ENCODE assay signal across 8 mouse cellular contexts in genomic region chr17:25109578-25109977, GRCm38 (mm10). TPM values are rescaled to one million over a fixed set of nuclear protein-coding genes. Genes with fewer than 3 reads are reported as not detected.
DNase-seq lines count a peak whose midpoint lies in the region; ATAC-seq and TF ChIP-seq lines count a peak whose summit lies in the region.

No protein-coding gene starts in this region.

- H3K9me3 ChIP-seq in midbrain, embryonic 14.5 days (ENCODE audit: control insufficient read depth, low read length) = no peaks in the 10 kb centered on the region
- H3K9me3 ChIP-seq in midbrain, embryonic 13.5 days = no peaks in the 10 kb centered on the region
- H3K9me3 ChIP-seq in kidney, postnatal 0 days (replicated peaks; ENCODE audit: low read length) = no peaks in the 10 kb centered on the region

- peaks cover 57% of the 10 kb centered on the region for H3K36me3 ChIP-seq in midbrain, embryonic 14.5 days (ENCODE audit: control insufficient read depth, insufficient read depth, low read length)
- H3K36me3 ChIP-seq in midbrain, embryonic 13.5 days = peaks cover 88% of the 10 kb centered on the region
- H3K36me3 ChIP-seq in kidney, postnatal 0 days (ENCODE audit: insufficient read depth, low read length) = peaks cover 26% of the 10 kb centered on the region; the same call in 1 of the 2 replicates

- peak; percentile 78 for TF ChIP-seq CTCF in kidney, postnatal 0 days (IDR thresholded peaks at IDR 0.05; ENCODE audit: low read depth)

- no peak overlapping the region for H3K4me3 ChIP-seq in midbrain, embryonic 14.5 days (replicated peaks; ENCODE audit: low read depth, low read length)
- no peak overlapping the region for H3K4me3 ChIP-seq in midbrain, embryonic 13.5 days (replicated peaks)
- H3K4me3 ChIP-seq in kidney, postnatal 0 days (replicated peaks; ENCODE audit: low read depth, low read length) = no peak overlapping the region

- H3K27ac ChIP-seq in midbrain, embryonic 14.5 days (replicated peaks; ENCODE audit: low read depth, low read length) = no peak overlapping the region
- H3K27ac ChIP-seq in midbrain, embryonic 13.5 days = no peak overlapping the region
- no peak overlapping the region for H3K27ac ChIP-seq in kidney, postnatal 0 days

- H3K27me3 ChIP-seq in midbrain, embryonic 14.5 days (ENCODE audit: control insufficient read depth, insufficient read depth, low read length) = no peaks in the 10 kb centered on the region
- H3K27me3 ChIP-seq in midbrain, embryonic 13.5 days = no peaks in the 10 kb centered on the region
- no peaks in the 10 kb centered on the region for H3K27me3 ChIP-seq in kidney, postnatal 0 days (ENCODE audit: insufficient read depth, low read length)

- H3K4me2 ChIP-seq in midbrain, embryonic 14.5 days (ENCODE audit: low read length) = no peak overlapping the region
- no peak overlapping the region for H3K4me2 ChIP-seq in midbrain, embryonic 13.5 days (replicated peaks)
- no peak overlapping the region for H3K4me2 ChIP-seq in kidney, postnatal 0 days (ENCODE audit: low read length)

- DNase-seq in adrenal gland, adult (ENCODE audit: inconsistent age in 2 of 2, low spot score in 1 of 2) = peak; percentile 41 to 70
- no peak for DNase-seq in adrenal gland, postnatal 4 days (ENCODE audit: low spot score in 2 of 2)
- peak; percentile 57 for DNase-seq in midbrain, embryonic 14.5 days
- peak; percentile 62 for DNase-seq in embryo, embryonic 10 days (ENCODE audit: low spot score)
- DNase-seq in kidney, postnatal 0 days (ENCODE audit: low spot score) = peak; percentile 74
- no peak for DNase-seq in right cerebral cortex, postnatal 25 days

- peaks cover 1% of the 10 kb centered on the region for H3K4me1 ChIP-seq in midbrain, embryonic 14.5 days (ENCODE audit: control insufficient read depth, insufficient read depth, low read length)
- H3K4me1 ChIP-seq in midbrain, embryonic 13.5 days (replicated peaks) = peaks cover 9% of the 10 kb centered on the region
- H3K4me1 ChIP-seq in kidney, postnatal 0 days (replicated peaks; ENCODE audit: insufficient read depth, low read length) = 0 out of 2 replicates have a peak, but pooled peaks cover under 1% of the 10 kb centered on the region

- ATAC-seq in midbrain, embryonic 14.5 days (ENCODE audit: low FRiP score, low TSS enrichment) = no peak
- no peak for ATAC-seq in midbrain, embryonic 13.5 days
- peak; percentile 78 for ATAC-seq in kidney, postnatal 0 days (replicated peaks; ENCODE audit: low FRiP score, low read depth)
- ATAC-seq in megakaryocyte-erythroid progenitor cell, adult 5-6 weeks (replicated peaks; ENCODE audit: low FRiP score, low TSS enrichment, poor library complexity, severe bottlenecking) = peak; percentile 60

- no peak overlapping the region for H3K9ac ChIP-seq in midbrain, embryonic 14.5 days (replicated peaks; ENCODE audit: low read length)
- no peak overlapping the region for H3K9ac ChIP-seq in midbrain, embryonic 13.5 days (replicated peaks)
- H3K9ac ChIP-seq in kidney, postnatal 0 days (ENCODE audit: low read depth, low read length) = no peak overlapping the region

- WGBS in midbrain, embryonic 14.5 days = 83% methylated on average over 2 of the region's 2 CpGs
- WGBS in midbrain, embryonic 13.5 days = 80% methylated on average over 2 of the region's 2 CpGs
- 89% methylated on average over 2 of the region's 2 CpGs for WGBS in kidney, postnatal 0 days

RNA-seq across cellular contexts. Expression of gene Telo2, which starts 6.2 kb away (rescaled TPM):
- total RNA-seq in adrenal gland, postnatal 4 days (2021) = 10 to 100 TPM; 30.3 to 35.1 TPM
- polyA plus RNA-seq in midbrain, embryonic 14.5 days (2014; fragmentation: Nextera tagmentation; extraction: Ambion mirVana) = 34.1 and 34.4 TPM in 2 replicates
- polyA plus RNA-seq in midbrain, embryonic 13.5 days (2015; fragmentation: Nextera tagmentation; extraction: Ambion mirVana) = 45.3 and 48.0 TPM in 2 replicates
- polyA plus RNA-seq in kidney, postnatal 0 days (2015; fragmentation: Nextera tagmentation; extraction: Ambion mirVana) = 24.2 and 24.7 TPM in 2 replicates
- 53.3 and 77.5 TPM in 2 replicates for total RNA-seq in megakaryocyte-erythroid progenitor cell, adult 5-6 weeks (2014; fragmentation: Nextera tagmentation)
- 38.5 and 38.9 TPM in 2 replicates for total RNA-seq in megakaryocyte-erythroid progenitor cell, adult 5-6 weeks (2017)

RNA-seq across cellular contexts. Expression of gene Ptx4, which starts 11.0 kb away (rescaled TPM):
- under 1 TPM; 0.36 to 0.76 TPM for total RNA-seq in adrenal gland, postnatal 4 days (2021)
- polyA plus RNA-seq in midbrain, embryonic 14.5 days (2014; fragmentation: Nextera tagmentation; extraction: Ambion mirVana) = not detected in 2 replicates
- polyA plus RNA-seq in midbrain, embryonic 13.5 days (2015; fragmentation: Nextera tagmentation; extraction: Ambion mirVana) = not detected in 2 replicates
- polyA plus RNA-seq in kidney, postnatal 0 days (2015; fragmentation: Nextera tagmentation; extraction: Ambion mirVana) = not detected in 2 replicates
- not detected in 2 replicates for total RNA-seq in megakaryocyte-erythroid progenitor cell, adult 5-6 weeks (2014; fragmentation: Nextera tagmentation)
- 2.4 TPM in 1 of 2 replicates, not detected in the other for total RNA-seq in megakaryocyte-erythroid progenitor cell, adult 5-6 weeks (2017)

RNA-seq across cellular contexts. Expression of gene Clcn7, which starts 23.6 kb away (rescaled TPM):
- 10 to 100 TPM; 34.6 to 38.6 TPM for total RNA-seq in adrenal gland, postnatal 4 days (2021)
- polyA plus RNA-seq in midbrain, embryonic 14.5 days (2014; fragmentation: Nextera tagmentation; extraction: Ambion mirVana) = 26.3 and 29.9 TPM in 2 replicates
- 29.1 and 29.7 TPM in 2 replicates for polyA plus RNA-seq in midbrain, embryonic 13.5 days (2015; fragmentation: Nextera tagmentation; extraction: Ambion mirVana)
- polyA plus RNA-seq in kidney, postnatal 0 days (2015; fragmentation: Nextera tagmentation; extraction: Ambion mirVana) = 14.7 and 17.2 TPM in 2 replicates
- total RNA-seq in megakaryocyte-erythroid progenitor cell, adult 5-6 weeks (2014; fragmentation: Nextera tagmentation) = 17.6 and 18.7 TPM in 2 replicates
- 5.9 and 10.9 TPM in 2 replicates for total RNA-seq in megakaryocyte-erythroid progenitor cell, adult 5-6 weeks (2017)

RNA-seq across cellular contexts. Expression of gene Tmem204, which starts 26.2 kb away (rescaled TPM):
- total RNA-seq in adrenal gland, postnatal 4 days (2021) = 10 to 100 TPM; 25.5 to 26.4 TPM
- 6.5 and 10.8 TPM in 2 replicates for polyA plus RNA-seq in midbrain, embryonic 14.5 days (2014; fragmentation: Nextera tagmentation; extraction: Ambion mirVana)
- polyA plus RNA-seq in midbrain, embryonic 13.5 days (2015; fragmentation: Nextera tagmentation; extraction: Ambion mirVana) = 9.4 and 10.8 TPM in 2 replicates
- 54.5 and 59.9 TPM in 2 replicates for polyA plus RNA-seq in kidney, postnatal 0 days (2015; fragmentation: Nextera tagmentation; extraction: Ambion mirVana)
- total RNA-seq in megakaryocyte-erythroid progenitor cell, adult 5-6 weeks (2014; fragmentation: Nextera tagmentation) = not detected in 2 replicates
- not detected in 2 replicates for total RNA-seq in megakaryocyte-erythroid progenitor cell, adult 5-6 weeks (2017)

RNA-seq across cellular contexts. Expression of gene Ccdc154, which starts 52.7 kb away (rescaled TPM):
- under 1 TPM; 0.20 to 0.25 TPM for total RNA-seq in adrenal gland, postnatal 4 days (2021)
- not detected in 2 replicates for polyA plus RNA-seq in midbrain, embryonic 14.5 days (2014; fragmentation: Nextera tagmentation; extraction: Ambion mirVana)
- polyA plus RNA-seq in midbrain, embryonic 13.5 days (2015; fragmentation: Nextera tagmentation; extraction: Ambion mirVana) = not detected in 2 replicates
- polyA plus RNA-seq in kidney, postnatal 0 days (2015; fragmentation: Nextera tagmentation; extraction: Ambion mirVana) = not detected in 2 replicates
- 0.33 TPM in 1 of 2 replicates, not detected in the other for total RNA-seq in megakaryocyte-erythroid progenitor cell, adult 5-6 weeks (2014; fragmentation: Nextera tagmentation)
- not detected in 2 replicates for total RNA-seq in megakaryocyte-erythroid progenitor cell, adult 5-6 weeks (2017)

Comparison
In these comparisons a context has a peak if more than half of its experiments do, and no peak if none do; other contexts are left out.
1. DNase-seq: peak in adrenal gland, adult (2 of 2), midbrain, embryonic 14.5 days (single experiment), embryo, embryonic 10 days (single experiment) and kidney, postnatal 0 days (single experiment); none in adrenal gland, postnatal 4 days (0 of 2) and right cerebral cortex, postnatal 25 days (single experiment).
2. ATAC-seq: peak in kidney, postnatal 0 days (single experiment) and megakaryocyte-erythroid progenitor cell, adult 5-6 weeks (single experiment); none in midbrain, embryonic 14.5 days (single experiment) and midbrain, embryonic 13.5 days (single experiment).